Mouse (Mus musculus) heart, postnatal 10 days (tissue): ENCODE measurements around the gene Pycard. TPM values are rescaled to one million over a fixed set of nuclear protein-coding genes. Genes with fewer than 3 reads are reported as not detected.

ENCODE experiments used
- DNase-seq, 2 experiments: peaks; one replicate each; pipeline ENCODE4 v3.0.0; 2021
- intact Hi-C: fragments of 180-260 bp; cut with DNase I; formaldehyde crosslinking; loops from one replicate; pipeline ENCODE4 v1.15.1; 2025
- total RNA-seq, 2 experiments: library from RNA; stranded (reverse); gene quantifications; 2 replicates each; pipeline ENCODE4 v1.2.3; 2021

Gene Pycard
- total RNA-seq, 2 experiments from 2014 or later: 14.2 to 21.0 TPM

DNA sequence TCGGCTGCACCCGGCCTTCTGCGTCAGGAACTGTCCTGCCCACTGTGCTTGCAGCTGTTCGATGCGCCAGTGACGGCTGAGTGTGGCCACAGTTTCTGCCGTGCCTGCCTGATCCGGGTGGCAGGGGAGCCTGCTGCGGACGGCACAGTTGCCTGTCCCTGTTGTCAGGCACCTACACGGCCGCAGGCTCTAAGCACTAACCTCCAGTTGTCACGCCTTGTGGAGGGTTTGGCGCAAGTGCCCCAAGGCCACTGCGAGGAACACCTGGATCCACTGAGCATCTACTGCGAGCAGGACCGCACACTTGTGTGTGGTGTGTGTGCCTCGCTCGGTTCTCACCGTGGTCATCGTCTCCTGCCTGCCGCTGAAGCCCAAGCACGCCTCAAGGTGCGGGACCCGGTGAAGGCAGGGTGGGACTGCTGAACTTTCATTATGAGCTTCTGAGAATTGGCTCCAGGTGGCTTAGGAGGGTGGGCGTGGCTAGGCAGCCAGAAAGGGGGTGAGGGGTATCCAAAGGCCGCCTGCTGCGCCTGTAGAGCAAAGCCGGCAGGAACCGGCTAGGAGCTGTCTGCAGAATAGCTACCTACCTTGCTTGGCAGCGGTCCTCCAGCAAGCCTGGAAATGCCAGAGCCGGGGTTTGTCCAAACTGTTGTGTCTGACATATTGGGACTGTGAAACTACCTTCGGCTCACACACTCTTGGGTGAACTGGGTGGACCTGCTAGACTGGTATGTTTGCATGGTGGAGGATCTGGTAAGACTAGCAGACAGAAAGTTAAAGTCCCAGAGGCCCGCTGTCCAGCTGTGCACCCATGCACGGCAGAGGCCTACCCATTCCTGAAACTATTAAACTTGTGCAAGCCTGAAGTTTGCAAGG lies 11.1 kb upstream of the Pycard start:
- intact Hi-C loops: no loop called here
- peak; percentile 59 to 75 for DNase-seq

DNA sequence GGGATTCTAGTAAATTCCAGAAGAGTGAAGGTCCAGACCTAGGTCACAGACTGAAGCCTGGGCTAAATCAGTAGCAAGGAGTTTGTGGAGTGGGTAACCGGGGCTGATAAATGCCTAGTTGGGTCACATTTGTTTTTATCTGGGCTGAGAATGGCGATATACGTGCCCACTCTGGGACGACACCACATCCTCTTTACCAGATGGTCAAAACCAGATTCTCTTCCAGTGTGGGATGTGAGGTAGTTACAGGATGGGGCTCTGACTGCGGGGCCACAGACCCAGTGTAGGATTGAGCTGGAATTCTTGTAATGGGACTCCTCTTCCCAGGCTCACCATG lies 10.5 kb upstream of the Pycard start:
- intact Hi-C loops: no loop called here
- no peak for DNase-seq

DNA sequence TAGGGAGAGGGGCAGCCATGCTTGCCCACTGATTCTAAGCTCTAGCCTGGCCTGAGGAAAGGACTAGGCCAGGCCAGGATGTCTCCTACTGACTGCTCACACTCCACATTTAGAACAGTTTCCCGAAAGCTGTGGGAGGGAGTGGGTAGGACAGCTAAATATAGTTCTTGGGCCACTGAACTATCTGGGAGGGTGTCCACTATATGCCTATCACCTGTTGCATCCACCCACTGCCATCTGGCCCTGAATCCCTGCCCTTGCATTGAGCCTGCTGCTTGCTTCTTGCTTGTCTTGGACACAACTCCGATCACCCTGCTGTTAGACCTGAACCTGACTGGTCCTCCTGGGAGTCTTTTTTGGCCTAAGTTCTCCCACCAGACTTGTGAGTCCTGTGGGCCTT lies 10.0 kb upstream of the Pycard start, which contains the start of gene Trim72:
Gene Trim72, plus strand, starts transcription at position 262 of the 400 bp plus-strand sequence.
- peak; percentile 75 to 81 for DNase-seq
- intact Hi-C loops: no loop called here

DNA sequence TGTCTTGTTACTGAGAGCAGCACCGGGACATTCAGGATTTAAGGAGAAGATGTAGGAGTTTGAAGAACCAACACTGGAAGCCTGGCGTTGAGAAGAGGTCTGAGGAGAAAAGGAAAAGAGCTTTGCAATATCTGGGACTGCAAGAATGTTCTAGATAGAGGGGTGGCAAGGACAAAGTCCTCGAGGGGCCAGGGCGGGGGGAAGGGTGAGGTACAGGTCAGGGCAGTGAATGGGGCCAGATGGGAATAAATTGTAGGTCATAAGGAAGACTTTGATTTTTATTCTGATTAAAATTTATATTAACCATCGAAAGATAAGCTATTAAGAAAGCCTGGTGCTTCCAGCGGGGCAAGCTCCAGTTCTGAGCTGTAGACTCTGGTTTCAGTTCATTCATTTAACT lies 9.4 kb upstream of the Pycard start:
- intact Hi-C loops: no loop called here

DNA sequence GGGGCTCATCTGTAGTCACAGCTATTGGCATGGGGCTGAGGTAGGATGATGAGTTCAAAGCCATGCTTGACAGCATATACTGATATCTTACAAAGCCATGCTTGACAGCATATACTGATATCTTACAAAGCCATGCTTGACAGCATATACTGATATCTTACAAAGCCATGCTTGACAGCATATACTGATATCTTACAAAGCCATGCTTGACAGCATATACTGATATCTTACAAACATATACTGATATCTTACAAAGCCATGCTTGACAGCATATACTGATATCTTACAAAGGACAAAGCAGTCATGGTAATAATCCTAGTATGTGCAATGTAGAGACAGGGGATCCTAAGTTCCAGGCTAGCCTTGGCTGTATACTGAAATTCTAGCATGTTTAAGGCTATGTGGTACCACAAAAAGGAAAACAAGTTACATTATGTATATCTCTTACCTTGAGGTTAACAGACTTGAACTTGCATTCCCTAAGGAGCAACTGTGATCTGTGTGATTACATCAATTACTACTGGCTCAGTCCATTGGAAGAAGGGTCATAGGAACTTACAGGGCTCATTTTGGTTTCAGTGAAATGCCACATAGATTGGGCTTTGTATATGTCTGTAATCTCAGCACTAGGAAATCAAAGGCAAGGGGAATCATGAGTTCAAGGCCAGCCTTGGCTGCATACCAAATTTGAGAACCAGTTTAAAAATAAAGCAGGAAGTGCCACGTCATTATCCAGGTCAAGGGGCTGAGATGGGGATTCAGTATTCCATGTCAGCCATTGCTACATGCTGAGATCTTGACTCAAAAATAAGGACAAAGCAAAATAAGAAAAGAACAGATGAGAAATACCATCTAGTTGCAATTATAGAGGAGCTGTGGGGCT lies 6.6 kb upstream of the Pycard start:
- intact Hi-C loops: no loop called here
- DNase-seq: peak; percentile 38 to 47

More for the DNA sequence above, 9.4 kb upstream of the Pycard start:
- no peak for DNase-seq

DNA sequence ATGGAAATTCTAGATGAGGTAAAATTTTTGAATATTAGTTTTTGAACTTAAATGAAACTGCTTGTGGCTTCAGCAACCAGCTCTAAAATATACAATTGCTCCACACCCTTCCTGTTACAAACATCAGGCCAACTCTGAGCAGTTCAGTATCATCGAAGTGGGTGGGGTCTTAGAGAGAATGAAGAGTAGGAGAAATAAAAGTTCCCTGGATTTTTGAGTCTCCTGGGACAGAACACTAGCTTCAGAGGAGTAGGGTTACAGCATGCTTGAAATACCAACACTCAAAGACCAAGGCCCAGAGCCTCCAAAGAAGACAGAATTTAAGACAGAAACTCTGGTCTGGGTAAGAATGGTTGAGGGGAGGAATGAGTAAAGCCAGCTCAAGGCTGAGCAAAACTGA lies 5.8 kb upstream of the Pycard start:
- intact Hi-C loops: no loop called here
- DNase-seq: no peak

DNA sequence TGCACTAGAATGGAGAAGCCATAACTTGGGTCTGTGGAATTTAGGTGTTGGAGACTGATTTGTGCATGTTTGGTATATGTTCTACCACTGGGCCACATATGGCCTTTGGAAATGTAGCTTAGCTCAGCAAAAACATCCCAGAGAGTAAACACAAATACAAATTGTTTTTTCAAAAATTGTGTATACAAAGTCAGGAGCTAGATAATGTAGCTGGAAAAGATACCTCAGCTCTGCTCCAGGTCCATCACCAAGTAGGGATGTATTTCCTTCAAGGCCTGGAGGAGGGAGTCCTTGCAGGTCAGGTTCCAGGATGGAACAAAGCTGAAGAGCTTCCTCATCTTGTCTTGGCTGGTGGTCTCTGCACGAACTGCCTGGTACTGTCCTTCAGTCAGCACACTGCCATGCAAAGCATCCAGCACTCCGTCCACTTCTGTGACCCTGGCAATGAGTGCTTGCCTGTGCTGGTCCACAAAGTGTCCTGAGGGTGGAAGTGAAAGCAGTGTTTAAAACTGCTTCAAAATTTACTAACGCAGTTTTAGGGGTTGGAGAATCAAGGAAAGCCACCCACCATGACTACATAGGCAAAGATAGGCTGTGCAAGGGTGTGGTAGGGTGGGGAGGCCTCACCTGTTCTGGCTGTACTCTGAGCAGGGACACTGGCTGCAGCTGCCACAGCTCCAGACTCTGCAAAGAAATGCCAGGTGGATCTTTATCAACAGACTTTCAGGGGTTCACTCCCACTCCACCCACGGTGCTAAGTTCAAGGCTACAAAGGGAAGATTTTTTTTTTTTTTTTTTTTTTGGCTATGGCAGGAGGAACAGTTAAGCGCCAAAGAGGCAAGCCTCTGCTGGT lies 953 bp downstream of the Pycard start:
- intact Hi-C loops: loop anchor here (5.0 kb wide), 1 partner anchor 215 kb away; the partner anchor contains the start of gene Cox6a2
- no peak for DNase-seq

DNA sequence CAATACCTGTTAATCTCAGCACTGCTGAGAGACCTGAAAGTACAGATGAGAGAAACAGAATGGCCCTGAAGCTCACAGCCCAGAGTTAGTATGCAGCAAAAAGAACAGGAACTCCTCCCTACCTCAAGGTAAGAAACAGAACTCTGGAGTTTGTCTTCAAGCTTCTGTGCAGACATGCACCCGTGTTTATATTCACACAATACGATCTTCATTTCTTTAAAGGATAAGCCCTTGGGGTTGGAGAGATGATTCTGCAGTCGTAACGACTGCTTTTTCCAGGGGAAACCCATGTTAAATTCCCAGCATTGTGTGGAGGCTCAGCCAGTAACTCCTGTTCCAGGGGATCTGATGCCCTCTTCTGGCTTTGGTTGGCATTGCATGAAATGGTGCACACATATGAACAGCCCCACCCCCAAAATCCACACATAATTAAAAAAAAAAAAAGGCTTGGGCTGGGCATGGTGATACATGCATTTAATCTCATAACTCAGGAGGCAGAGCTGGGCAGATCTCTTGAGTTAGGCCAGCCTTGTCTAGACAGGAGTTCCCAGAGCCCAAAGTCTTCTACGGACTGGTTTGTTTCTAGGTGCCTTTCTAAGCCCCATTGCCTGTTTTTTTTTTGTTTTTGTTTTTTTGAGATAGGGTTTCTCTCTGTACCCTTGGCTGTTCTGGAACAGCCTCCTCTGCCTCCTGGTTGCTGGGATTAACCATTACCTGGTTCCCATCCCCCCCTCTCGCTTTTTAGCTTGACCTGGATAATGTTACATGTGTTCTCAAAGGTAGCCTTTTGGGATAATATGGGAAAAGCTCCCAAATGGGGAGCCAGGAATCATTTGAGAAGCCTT lies 1.8 kb downstream of the Pycard start:
- intact Hi-C loops: loop anchor here (5.0 kb wide), 1 partner anchor 215 kb away; the partner anchor contains the start of gene Cox6a2
- DNase-seq: peak; percentile 70 to 84

DNA sequence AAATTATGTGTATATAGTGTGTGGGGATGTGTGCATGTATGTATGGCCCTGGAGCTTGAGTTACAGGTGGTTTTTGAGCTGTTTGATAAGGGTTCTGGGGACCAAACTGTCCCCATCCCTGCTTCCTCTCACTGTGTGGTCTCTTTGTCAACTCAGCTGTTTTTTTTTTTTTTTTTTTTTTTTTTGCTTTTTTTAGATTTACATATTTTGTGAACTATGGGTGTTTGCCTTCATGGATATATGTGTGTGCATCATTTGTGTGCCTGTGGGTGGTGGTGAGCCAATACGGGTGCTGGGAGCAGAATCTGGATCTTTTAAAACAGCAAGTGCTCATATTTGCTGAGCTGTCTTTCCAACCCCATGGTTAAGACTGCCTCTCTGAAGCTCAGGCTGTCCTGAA lies 4.8 kb downstream of the Pycard start:
- intact Hi-C loops: no loop called here
- DNase-seq: no peak

DNA sequence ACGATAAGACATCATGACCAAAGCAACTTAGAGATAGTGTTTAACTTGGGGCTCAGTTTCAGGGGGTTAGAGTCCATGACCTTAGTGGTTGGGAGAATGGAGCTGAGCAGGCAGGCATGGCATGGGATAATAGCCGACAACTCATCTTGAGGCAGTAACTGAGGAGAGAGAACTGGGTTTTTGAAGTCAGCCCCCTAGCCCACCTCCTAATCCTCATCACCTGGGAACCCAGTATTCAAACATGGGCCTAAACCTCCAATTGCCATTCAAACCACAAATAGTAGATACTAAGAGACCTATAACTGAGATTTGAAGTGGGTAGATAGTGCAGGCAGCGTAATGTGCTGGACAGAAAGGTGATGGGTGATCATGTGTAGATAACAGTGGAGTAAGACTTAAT lies 13.1 kb downstream of the Pycard start:
- intact Hi-C loops: no loop called here
- DNase-seq: no peak

DNA sequence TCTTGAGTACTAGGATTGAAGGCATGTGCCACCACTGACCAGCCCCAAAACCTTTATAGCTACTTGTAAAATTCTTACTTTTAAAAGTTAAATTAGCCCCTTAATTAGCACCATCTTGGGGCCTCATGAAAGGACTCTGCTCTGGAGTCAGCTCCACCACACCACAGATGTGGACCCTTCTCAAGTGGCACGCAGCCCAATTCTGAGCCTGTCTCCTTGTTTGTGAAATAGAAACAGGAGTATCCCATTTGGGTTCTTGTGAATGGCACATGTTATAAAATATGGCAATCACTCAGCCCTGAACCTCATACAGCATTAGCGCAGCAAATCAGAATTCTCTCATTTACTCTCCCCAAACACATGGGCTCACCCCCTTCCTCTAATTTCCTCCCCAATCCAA lies 14.8 kb downstream of the Pycard start:
- no peak for DNase-seq
- intact Hi-C loops: no loop called here

DNA sequence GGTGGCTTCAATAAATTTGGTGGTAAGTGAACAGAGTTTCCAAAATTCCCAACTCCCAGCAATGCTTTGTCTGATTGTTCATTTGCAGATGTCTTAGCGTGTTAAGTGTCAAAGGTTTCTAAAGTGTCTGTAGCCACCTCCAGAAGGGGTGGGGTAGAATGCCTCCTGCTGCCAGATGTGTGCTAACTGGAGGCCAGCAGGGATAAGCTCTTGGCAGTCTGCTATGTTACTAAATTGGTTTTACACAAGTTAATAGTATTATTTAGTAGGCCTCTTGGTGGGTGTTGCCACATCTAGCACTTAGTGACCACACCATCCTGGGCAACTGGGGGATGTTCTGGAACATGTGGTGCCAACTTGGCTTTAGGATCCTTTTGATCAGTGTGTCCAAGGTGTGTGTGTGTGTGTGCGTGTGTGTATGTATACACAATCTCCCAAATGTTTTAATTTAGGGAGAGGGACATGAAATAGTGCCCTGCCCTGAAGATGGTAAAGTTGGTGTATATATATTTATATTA lies 19.2 kb downstream of the Pycard start:
- DNase-seq: peak; percentile 41 to 45
- intact Hi-C loops: no loop called here

DNA sequence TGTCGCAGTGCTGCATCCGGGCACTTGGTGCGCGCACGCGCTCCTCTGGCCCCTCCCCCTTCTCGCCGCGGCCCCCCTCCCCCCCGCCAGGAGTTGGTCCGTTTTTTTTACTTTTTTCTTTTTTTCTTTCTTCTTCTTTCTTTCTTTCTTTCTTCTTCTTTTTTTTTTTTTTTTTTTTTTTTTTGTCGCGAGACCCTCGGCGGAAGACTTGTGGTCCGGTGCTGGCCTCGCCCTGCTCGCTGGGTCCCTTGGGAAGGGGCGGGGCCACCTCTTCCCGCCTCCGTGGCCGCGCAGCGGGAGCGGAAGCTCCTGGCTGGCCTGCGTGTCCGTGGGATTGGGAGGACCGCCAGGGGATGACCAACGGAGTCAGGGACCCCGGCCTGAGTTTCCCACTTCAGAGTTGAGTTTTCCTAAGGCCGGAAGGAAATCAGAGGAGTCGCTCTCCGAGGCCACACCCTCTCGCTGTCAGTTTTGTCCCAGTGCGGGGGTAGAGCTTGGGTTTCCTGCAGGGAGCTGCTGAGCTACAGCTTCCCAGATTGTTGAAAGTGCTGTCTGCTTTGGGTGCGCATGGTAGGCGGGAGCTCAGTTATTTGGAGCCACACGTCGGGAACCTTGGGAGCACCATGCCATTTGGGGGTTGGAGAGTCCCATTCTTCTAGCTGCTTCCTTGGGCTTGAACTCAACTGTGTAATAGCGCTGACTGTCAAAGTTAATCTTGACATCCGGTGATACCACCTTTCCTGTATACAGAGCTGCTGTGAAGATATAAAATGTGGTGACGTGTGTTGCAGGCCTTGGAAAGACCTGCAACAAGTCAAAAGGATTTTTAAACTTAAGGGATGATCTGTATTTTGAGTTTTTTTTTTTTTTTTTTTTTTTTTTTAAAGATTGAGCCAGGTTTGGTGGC lies 25.5 kb downstream of the Pycard start:
- DNase-seq: peak; percentile 85 to 88
- intact Hi-C loops: no loop called here

DNA sequence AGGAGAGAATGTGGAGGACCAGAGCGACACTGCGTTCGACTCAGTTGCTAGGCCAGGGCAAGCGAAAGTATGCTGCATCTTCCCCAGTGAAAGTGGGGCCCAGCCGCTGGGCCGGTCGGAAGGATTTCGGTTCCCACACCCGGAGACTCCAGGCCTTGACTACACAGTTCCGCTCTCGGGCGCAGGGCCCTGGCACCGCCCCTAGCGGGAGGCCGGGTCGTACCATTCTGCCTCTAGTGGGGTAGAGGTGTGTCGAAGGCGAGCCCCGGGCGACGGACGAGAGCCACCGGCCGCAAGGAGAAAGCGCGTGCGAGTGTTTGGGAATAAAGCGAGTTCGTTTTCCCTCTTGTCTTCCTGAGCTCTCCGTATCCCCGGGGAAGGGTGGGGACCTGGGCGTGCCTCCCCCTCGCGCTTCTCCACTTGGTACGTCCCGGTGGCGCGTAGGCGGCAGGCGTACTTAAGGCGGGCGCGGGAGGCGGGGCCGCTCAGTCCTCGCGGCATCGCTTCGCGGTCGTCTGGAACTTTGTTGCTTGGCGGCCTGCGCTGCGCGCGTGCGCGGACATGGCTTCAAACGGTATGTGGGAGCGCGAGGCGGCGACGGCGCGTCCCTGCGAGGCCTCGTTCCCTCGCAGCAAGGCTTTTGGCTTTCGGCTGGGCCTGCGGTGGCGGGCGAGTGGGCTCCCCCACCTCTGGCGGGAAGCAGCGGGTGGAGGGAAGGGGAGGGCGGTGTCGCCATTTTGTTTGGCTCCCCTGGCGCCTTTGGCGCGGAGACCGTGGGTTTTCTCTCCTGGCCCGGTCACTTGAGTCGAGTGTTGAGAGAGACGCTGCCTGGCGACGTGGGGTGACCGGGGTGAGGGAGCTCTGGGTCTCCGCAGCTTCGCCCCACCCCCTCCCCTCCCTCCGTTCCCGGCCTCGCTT lies 26.4 kb downstream of the Pycard start, which contains the start of gene Fus:
Gene Fus, plus strand, starts transcription at position 454 of the 918 bp plus-strand sequence.
- intact Hi-C loops: no loop called here
- peak; percentile 96 to 98 for DNase-seq

DNA sequence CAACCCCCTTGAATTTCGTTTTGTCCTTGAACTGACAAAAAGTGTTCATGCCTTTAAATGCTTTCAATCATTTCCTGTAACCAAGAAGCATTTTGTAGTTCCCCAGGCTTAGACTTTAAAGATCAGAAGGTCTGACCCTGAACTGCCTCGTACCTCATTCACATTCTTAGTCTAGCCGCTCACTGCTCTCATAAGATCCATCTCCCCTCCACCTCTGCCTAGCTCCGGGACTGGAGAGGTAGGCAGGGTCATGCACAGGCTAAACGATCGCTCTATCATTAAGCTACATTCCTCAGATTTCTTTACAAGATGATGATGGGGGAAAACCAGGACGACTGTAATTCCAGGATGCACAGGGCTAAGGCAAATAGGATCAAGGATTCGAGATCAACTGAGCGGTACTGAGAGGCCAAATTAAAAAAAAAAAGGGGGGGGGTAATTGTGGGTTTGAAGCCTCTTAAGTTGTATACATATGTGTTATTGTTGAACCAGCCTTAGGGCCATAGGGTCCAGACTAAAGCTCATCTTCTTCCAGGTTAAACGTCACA lies 27.2 kb downstream of the Pycard start:
- peak; percentile 24 to 32 for DNase-seq
- intact Hi-C loops: no loop called here

DNA sequence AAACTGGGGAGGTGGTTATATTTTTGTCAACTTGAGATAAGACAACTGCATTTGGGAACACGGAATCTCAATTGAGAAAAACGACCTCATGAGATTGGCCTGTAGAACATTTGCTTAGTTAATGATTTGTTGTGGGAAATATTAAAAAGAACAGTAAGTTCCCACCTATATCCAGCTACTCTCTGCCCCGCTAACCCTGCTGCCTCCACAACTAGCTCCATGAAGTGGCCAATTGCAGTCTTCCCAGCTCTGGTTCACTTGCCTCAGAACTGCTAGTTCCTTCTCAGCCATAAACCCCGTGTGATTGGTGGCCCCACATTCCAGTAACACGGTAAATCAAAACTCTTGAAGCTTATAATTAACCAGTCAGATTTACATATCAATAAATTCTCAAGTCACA lies 34.3 kb downstream of the Pycard start:
- intact Hi-C loops: no loop called here
- no peak for DNase-seq
